Mouse (Mus musculus): Measurements from ENCODE around the gene Ptges3l.
A peak's percentile ranks its signal among the peaks of the same experiment; 100 is the strongest.
"Not testable (repeated sequence)": the region's sequence is repeated elsewhere in the genome, so short reads cannot be mapped to it uniquely, and the experiment has no call there.

Ptges3l gene

GRCm38 (mm10) chr11:101457631-101458030 is 32.5 kb upstream of the Ptges3l start:
- DNase-seq (ENCODE audit: low spot score): no peak

GRCm38 (mm10) chr11:101455627-101456026 is 30.5 kb upstream of the Ptges3l start:
- no peak for DNase-seq (ENCODE audit: low spot score)

GRCm38 (mm10) chr11:101454702-101455101 is 29.6 kb upstream of the Ptges3l start:
- no peak for DNase-seq (ENCODE audit: low spot score)

- DNase-seq (ENCODE audit: low spot score): no peak
These were observed 27.1 kb upstream of the Ptges3l start for GRCm38 (mm10) chr11:101452093-101452774.

- no peak for DNase-seq (ENCODE audit: low spot score)
These were observed 26.4 kb upstream of the Ptges3l start for GRCm38 (mm10) chr11:101451536-101451935.

- DNase-seq (ENCODE audit: low spot score): no peak
These were observed 25.3 kb upstream of the Ptges3l start for GRCm38 (mm10) chr11:101450394-101450793.

GRCm38 (mm10) chr11:101449596-101449995 is 24.5 kb upstream of the Ptges3l start:
- DNase-seq (ENCODE audit: low spot score): not testable (repeated sequence)

- no peak for DNase-seq (ENCODE audit: low spot score)
These were observed 23.8 kb upstream of the Ptges3l start for GRCm38 (mm10) chr11:101448899-101449298.

- DNase-seq (ENCODE audit: low spot score): peak; percentile 62
These were observed 23.2 kb upstream of the Ptges3l start, which contains the start of gene Ifi35 for GRCm38 (mm10) chr11:101448274-101448746. Gene Ifi35, plus strand, starts transcription at chr11:101448407.

- no peak for DNase-seq (ENCODE audit: low spot score)
These were observed 22.7 kb upstream of the Ptges3l start for GRCm38 (mm10) chr11:101447786-101448185.

- DNase-seq (ENCODE audit: low spot score): not testable (repeated sequence)
These were observed 21.7 kb upstream of the Ptges3l start for GRCm38 (mm10) chr11:101446860-101447259.

- no peak for DNase-seq (ENCODE audit: low spot score)
These were observed 21.2 kb upstream of the Ptges3l start for GRCm38 (mm10) chr11:101446319-101446718.

GRCm38 (mm10) chr11:101442760-101443159 is 17.6 kb upstream of the Ptges3l start:
- no peak for DNase-seq (ENCODE audit: low spot score)

- peak; percentile 99 for DNase-seq (ENCODE audit: low spot score)
These were observed 17.1 kb upstream of the Ptges3l start, which contains the start of gene Rpl27 for GRCm38 (mm10) chr11:101442127-101442693. Gene Rpl27, plus strand, starts transcription at chr11:101442298.

- DNase-seq (ENCODE audit: low spot score): not testable (repeated sequence)
These were observed 16.5 kb upstream of the Ptges3l start for GRCm38 (mm10) chr11:101441450-101442126.

GRCm38 (mm10) chr11:101438006-101438405 is 12.9 kb upstream of the Ptges3l start:
- not testable (repeated sequence) for DNase-seq (ENCODE audit: low spot score)

GRCm38 (mm10) chr11:101436916-101437315 is 11.8 kb upstream of the Ptges3l start:
- DNase-seq (ENCODE audit: low spot score): no peak

GRCm38 (mm10) chr11:101435831-101436230 is 10.7 kb upstream of the Ptges3l start:
- DNase-seq (ENCODE audit: low spot score): no peak

- no peak for DNase-seq (ENCODE audit: low spot score)
These were observed 8.3 kb upstream of the Ptges3l start for GRCm38 (mm10) chr11:101433396-101433795.

GRCm38 (mm10) chr11:101431327-101431726 is 6.2 kb upstream of the Ptges3l start:
- DNase-seq (ENCODE audit: low spot score): no peak

- DNase-seq (ENCODE audit: low spot score): no peak
These were observed 1.0 kb upstream of the Ptges3l start for GRCm38 (mm10) chr11:101426165-101426564.

GRCm38 (mm10) chr11:101424105-101424851 is 855 bp downstream of the Ptges3l start, which contains the start of gene Gm27029:
Gene Gm27029, minus strand, starts transcription at chr11:101424796.
- peak; percentile 51 for DNase-seq (ENCODE audit: low spot score)

All from testis, postnatal 14 days (tissue).